Mouse (Mus musculus): Measurements from ENCODE around the gene Coil.

DNA sequence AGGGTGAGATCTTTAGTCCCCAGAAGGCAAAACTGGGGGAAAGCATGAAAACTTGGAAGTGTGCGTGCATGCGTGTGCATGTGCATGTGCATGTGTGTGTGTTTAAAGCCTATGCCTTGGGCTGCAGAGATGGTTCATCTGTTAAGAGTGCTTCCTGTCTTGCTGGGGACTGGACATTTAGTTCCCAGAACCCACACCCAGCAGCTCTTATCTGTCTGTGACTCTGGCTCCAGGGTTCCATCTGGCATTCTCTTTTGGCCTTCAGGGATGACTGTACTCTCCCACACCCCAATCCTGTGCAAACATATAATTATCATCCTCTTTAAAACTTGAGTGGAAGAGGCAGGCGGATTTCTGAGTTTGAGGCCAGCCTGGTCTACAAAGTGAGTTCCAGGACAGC is 56.1 kb downstream of the Coil start:
- TF ChIP-seq ZNF384 (IDR thresholded peaks at IDR 0.05; ENCODE audit: low read depth, low read length) (no peak), USF2 (conservative IDR thresholded peaks at IDR 0.05; ENCODE audit: low read depth, low read length) (no peak), CTCF (conservative IDR thresholded peaks at IDR 0.05 in 1 of 2, IDR thresholded peaks at IDR 0.05 in 1 of 2; ENCODE audit: low read depth in 2 of 2, low read length in 2 of 2) (no peak)
